Mouse (Mus musculus) gastrocnemius, adult 2 months (tissue): ENCODE measurements around the gene Adam19. TPM values are rescaled to one million over a fixed set of nuclear protein-coding genes. Genes with fewer than 3 reads are reported as not detected.

ENCODE experiments used
- DNase-seq: peaks from one replicate; pipeline ENCODE4 v3.0.0; 2022
- H3K27ac ChIP-seq: fragments of 200-600 bp; 2 replicates; pipeline ENCODE4 v1.8.1; 2022; ENCODE audit warnings: mild to moderate bottlenecking
- H3K4me3 ChIP-seq: fragments of 200-600 bp; 2 replicates; pipeline ENCODE4 v1.8.1; 2022; ENCODE audit warnings: mild to moderate bottlenecking, moderate library complexity
- CTCF ChIP-seq: fragments of 200-600 bp; IDR thresholded peaks from 2 replicates; pipeline ENCODE4 v1.8.1; 2022; ENCODE audit warnings: antibody characterized with exemption, mild to moderate bottlenecking, moderate library complexity
- intact Hi-C: fragments of 180-260 bp; cut with DNase I; formaldehyde crosslinking; loops from one replicate; pipeline ENCODE4 v1.15.1; 2025
- total RNA-seq, 2 experiments: library from RNA; stranded (reverse); gene quantifications; 2 replicates each; pipeline ENCODE4 v1.2.3; 2021

The Adam19 gene
- total RNA-seq, 2 experiments from 2014 or later = 3.0 to 3.7 TPM

DNA sequence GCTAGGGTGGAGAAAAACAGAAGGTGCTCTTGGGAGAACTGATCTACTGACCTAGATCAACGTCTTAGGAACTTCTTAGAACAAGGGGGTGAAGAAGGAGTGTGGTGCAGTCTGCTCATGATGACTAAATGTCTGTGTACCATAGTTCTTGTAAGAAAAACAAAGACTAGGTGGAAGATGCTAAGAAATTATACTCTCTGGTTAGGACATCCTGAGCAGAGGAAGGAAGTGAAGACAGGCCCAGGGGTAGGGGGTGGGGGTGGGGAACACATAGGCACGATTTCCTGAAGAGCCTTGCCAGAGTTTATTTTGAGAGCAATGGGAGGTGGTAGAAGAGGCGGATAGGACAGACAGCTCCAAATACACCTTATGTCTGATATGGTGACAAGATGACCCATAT, 27.6 kb downstream of the Adam19 start:
- DNase-seq = no peak
- H3K27ac ChIP-seq = peak overlapping the region; percentile 72; the same call in 1 of the 2 replicates
- no peak overlapping the region for H3K4me3 ChIP-seq

DNA sequence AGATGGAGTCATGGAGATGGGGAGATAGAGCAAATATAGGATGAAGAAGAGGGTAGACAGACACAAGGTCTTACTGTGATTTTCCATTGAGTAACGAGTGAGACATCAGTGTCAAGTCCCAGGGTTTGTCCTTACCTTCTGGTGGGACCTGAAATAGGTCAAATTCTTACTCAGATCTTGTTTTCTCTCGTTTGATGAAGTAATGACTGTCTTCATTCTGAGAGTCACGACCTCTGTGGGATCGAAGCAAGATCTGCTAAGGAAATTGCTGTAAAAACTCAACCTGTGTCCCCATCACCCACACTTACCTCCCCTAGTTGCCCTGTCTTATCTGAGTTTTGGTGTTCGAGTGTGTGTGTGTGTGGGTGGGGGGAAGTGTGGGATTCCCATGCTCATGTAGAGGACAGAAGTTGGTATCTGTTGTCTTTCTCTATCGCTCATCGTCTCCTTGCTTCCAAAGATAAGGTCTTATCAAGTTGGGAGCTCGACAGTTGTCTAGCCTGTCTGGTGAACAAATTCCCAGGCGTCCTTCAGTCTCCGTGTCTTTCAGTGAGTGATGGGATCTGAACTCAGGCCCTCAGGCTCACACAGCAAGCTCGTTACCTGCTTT, 28.1 kb downstream of the Adam19 start:
- Histone ChIP-seq H3K27ac (peak overlapping the region; percentile 72), H3K4me3 (no peak overlapping the region)
- intact Hi-C loops = no loop called here
- DNase-seq = no peak
- no peak for TF ChIP-seq CTCF

More for the DNA sequence above, 27.6 kb downstream of the Adam19 start:
- TF ChIP-seq CTCF = no peak
- intact Hi-C loops = no loop called here

DNA sequence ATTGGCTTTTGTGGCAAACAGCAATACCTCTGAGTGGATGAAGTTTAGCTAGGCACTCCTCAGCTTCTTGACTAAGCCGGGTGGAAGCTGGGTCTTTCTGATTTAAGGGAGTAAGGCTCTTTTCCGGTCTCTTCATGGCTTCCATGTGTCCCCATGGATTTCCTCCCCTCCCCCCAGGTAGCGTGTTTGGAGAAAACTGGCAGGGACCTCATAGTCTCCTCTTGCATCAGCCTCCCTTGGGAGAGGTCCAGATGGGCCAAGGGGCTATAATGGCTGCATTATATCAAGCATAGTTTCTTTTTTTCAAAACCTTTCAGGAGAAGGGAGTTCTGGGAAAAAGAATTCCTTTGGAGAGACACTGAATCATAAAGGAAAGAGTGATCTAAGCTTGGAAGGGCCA, 28.8 kb downstream of the Adam19 start:
- H3K4me3 ChIP-seq = no peak overlapping the region
- intact Hi-C loops = no loop called here
- H3K27ac ChIP-seq = peak overlapping the region; percentile 72
- TF ChIP-seq CTCF = no peak
- peak; percentile 49 for DNase-seq

- intact Hi-C loops = no loop called here
- DNase-seq = peak; percentile 50
- peak overlapping the region; percentile 72 for H3K27ac ChIP-seq
- no peak for TF ChIP-seq CTCF
- H3K4me3 ChIP-seq = no peak overlapping the region
These were observed 29.8 kb downstream of the Adam19 start for GRCm38 (mm10) chr11:46085398-46086163.

DNA sequence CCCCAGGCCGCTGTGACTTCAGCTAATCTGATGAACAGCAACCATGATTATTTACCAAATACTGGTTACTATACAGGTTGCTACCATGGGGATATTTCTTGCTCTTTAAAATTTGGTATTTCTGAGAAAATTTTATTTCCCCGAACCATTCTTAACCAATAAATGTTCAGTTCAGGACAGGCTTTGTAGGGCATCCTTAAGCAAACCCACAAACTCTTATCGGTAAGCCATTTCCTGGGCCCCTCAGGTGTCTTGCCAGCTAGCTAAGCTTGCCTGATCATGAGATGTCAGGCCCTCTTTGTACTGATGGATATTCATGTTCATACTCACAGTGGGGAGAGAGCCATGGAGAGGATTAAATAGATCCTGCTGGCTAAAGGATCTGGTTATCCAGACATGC, 30.7 kb downstream of the Adam19 start:
- H3K27ac ChIP-seq = no peak overlapping the region
- no peak for TF ChIP-seq CTCF
- intact Hi-C loops = no loop called here
- no peak for DNase-seq
- no peak overlapping the region for H3K4me3 ChIP-seq

GRCm38 (mm10) chr11:46089081-46089713, 33.4 kb downstream of the Adam19 start:
- intact Hi-C loops = no loop called here
- no peak for TF ChIP-seq CTCF
- H3K4me3 ChIP-seq = no peak overlapping the region
- H3K27ac ChIP-seq = peak overlapping the region; percentile 25
- DNase-seq = no peak

GRCm38 (mm10) chr11:46090036-46090725, 34.4 kb downstream of the Adam19 start:
- H3K4me3 ChIP-seq = no peak overlapping the region
- no peak for TF ChIP-seq CTCF
- H3K27ac ChIP-seq = peak overlapping the region; percentile 16; the same call in 1 of the 2 replicates
- no peak for DNase-seq
- intact Hi-C loops = no loop called here

DNA sequence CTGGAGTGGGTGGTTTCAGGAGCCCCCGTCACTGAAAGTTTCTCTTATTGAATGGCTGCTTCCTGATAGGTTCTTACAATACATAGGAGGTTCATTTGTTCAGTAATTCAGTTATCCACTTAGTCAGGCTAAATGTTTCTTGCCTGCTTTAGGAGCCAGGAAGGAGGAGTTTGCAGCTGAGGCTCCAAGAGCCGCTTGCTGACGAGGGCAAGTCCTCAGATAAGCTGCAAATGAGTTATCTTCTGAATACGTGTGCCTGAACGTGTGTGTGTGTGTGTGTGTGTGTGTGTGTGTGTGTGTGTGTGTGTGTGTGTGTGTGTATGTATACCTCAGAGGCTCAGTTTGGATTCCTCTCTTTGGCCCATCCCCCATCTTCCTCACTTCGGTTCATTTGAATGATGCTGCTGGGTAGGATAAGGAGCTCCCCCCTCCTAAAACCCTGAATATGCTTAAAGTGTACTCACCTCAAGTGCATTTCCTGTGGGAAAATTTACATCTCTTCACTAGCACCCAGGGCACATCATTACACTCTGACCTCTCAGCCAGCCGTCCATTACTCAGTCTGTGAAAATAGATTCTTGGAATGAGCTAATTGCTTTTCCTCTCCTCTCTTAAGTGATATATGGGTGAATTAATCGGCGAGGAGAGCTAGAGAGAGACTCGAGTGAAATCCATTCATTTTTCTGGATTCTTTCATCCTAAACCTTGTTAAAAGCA, 35.3 kb downstream of the Adam19 start:
- H3K27ac ChIP-seq = peak overlapping the region; percentile 63
- no peak for TF ChIP-seq CTCF
- no peak for DNase-seq
- no peak overlapping the region for H3K4me3 ChIP-seq
- intact Hi-C loops = no loop called here

- TF ChIP-seq CTCF = no peak
- H3K4me3 ChIP-seq = 0 out of 2 replicates have a peak overlapping the region, but pooled peaks have one; percentile 5
- peak overlapping the region; percentile 63 for H3K27ac ChIP-seq
- intact Hi-C loops = no loop called here
- DNase-seq = peak; percentile 61
These were observed 36.3 kb downstream of the Adam19 start for GRCm38 (mm10) chr11:46092121-46092520.

DNA sequence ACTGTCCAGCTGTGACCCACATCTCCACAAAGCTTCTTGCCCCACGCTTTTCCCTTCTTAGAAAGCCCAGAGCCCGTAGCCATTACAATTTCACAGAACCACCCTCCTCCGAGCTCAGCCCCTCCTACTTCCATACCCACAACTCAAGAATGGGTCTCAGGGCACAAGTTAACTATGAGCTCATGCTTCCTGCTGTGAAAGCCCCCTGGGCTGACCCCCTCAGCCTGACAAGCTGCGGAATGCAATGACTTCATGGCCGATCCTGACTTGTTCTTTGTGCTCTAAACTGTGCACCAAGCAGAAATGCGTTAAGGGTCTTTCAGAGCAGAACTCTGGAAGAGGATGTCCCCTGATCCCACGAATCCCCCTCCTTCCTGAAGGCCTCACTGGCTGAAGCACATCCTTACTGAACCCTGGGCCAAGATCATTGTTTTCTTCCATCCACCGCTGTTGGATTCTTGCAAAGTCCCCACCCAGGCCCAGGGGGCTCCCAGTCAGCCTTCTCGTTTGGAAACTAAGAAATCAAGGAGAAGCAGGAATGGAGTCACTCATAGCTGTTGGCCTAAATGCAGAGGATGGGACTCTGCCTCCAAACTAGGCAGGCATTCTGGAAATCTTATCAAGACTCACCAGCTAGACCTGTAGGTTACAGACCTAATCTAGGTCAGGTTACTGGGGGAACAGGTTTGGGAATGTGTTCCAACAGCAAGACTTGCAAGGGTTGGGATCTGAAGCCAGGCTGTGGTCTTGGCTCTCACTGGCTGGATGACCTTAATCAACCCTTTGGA, 39.9 kb downstream of the Adam19 start:
- no peak for TF ChIP-seq CTCF
- peak; percentile 76 for DNase-seq
- intact Hi-C loops = no loop called here

GRCm38 (mm10) chr11:46096265-46096649, 40.5 kb downstream of the Adam19 start:
- intact Hi-C loops = no loop called here
- no peak for DNase-seq
- Histone ChIP-seq H3K4me3 (no peak overlapping the region), H3K27ac (peak overlapping the region; percentile 79)
- no peak for TF ChIP-seq CTCF

More for the DNA sequence above, 39.9 kb downstream of the Adam19 start:
- peak overlapping the region; percentile 79 for H3K27ac ChIP-seq
- H3K4me3 ChIP-seq = no peak overlapping the region
